Mouse (Mus musculus) T-helper 1 cell (primary cell): ENCODE measurements around the gene Tmcc3.

Experiments
- in situ Hi-C: fragments of 300-600 bp; cut with MboI, MseI; formaldehyde crosslinking; loops from one replicate; pipeline ENCODE4 v1.15.1; 2025; ENCODE audit warnings: high pct_unique_total_duplicates

Gene Tmcc3

GRCm38 (mm10) chr10:94360664-94361063 lies 48.9 kb downstream of the Tmcc3 start:
- in situ Hi-C loops, result no loop called here

- in situ Hi-C loops, result no loop called here
These were observed 59.5 kb downstream of the Tmcc3 start for GRCm38 (mm10) chr10:94371293-94371692.

- in situ Hi-C loops, result no loop called here
These were observed 65.2 kb downstream of the Tmcc3 start for GRCm38 (mm10) chr10:94376941-94377340.

- in situ Hi-C loops, result no loop called here
These were observed 66.1 kb downstream of the Tmcc3 start for GRCm38 (mm10) chr10:94377844-94378243.

GRCm38 (mm10) chr10:94378383-94378782 lies 66.6 kb downstream of the Tmcc3 start:
- in situ Hi-C loops, result no loop called here

- in situ Hi-C loops, result no loop called here
These were observed 68.3 kb downstream of the Tmcc3 start for GRCm38 (mm10) chr10:94380082-94380481.

GRCm38 (mm10) chr10:94380662-94381392 lies 69.1 kb downstream of the Tmcc3 start:
- in situ Hi-C loops, result no loop called here

- in situ Hi-C loops, result no loop called here
These were observed 69.6 kb downstream of the Tmcc3 start for GRCm38 (mm10) chr10:94381393-94381740.

GRCm38 (mm10) chr10:94382618-94383017 lies 70.9 kb downstream of the Tmcc3 start:
- in situ Hi-C loops, result no loop called here

- in situ Hi-C loops, result no loop called here
These were observed 71.8 kb downstream of the Tmcc3 start for GRCm38 (mm10) chr10:94383565-94383964.

GRCm38 (mm10) chr10:94389219-94389618 lies 77.5 kb downstream of the Tmcc3 start:
- in situ Hi-C loops, result no loop called here

- in situ Hi-C loops, result no loop called here
These were observed 79.3 kb downstream of the Tmcc3 start for GRCm38 (mm10) chr10:94391049-94391448.

- in situ Hi-C loops, result no loop called here
These were observed 82.5 kb downstream of the Tmcc3 start for GRCm38 (mm10) chr10:94394286-94394685.

GRCm38 (mm10) chr10:94397833-94398596 lies 86.3 kb downstream of the Tmcc3 start:
- in situ Hi-C loops, result no loop called here

- in situ Hi-C loops, result no loop called here
These were observed 89.1 kb downstream of the Tmcc3 start for GRCm38 (mm10) chr10:94400895-94401294.

GRCm38 (mm10) chr10:94405456-94405855 lies 93.7 kb downstream of the Tmcc3 start:
- in situ Hi-C loops, result no loop called here

- in situ Hi-C loops, result no loop called here
These were observed 95.1 kb downstream of the Tmcc3 start for GRCm38 (mm10) chr10:94406821-94407220.

GRCm38 (mm10) chr10:94408356-94409146 lies 96.8 kb downstream of the Tmcc3 start:
- in situ Hi-C loops, result no loop called here

GRCm38 (mm10) chr10:94409661-94410060 lies 97.9 kb downstream of the Tmcc3 start:
- in situ Hi-C loops, result loop anchor here (5.0 kb wide), 1 partner anchor 153 kb away; no protein-coding TSS in a partner anchor

GRCm38 (mm10) chr10:94411594-94411993 lies 99.8 kb downstream of the Tmcc3 start:
- in situ Hi-C loops, result loop anchor here (5.0 kb wide), 1 partner anchor 151 kb away; no protein-coding TSS in a partner anchor

GRCm38 (mm10) chr10:94413770-94414651 lies 102.3 kb downstream of the Tmcc3 start:
- in situ Hi-C loops, result loop anchor here (5.0 kb wide), 1 partner anchor 148 kb away; no protein-coding TSS in a partner anchor
